In the genomic region with DNA sequence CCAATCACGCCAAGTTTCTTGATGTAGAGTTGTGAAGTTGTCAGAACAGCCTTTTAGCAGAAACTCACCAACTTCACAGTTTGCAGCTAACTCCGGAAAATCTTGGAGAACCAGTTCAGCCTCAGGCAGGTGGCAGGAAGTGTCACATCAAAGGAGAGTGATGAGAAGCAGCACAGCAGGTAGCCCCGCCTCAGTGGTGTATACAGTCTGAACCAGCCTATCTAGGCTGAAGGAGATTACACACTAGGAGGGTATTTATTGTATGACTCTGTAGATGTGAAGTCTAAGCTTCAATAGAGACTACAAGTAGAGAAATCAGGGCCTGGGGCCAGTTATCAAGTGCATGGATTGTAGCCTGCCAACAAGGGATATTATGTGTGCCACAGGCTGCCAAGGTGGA, we compare ENCODE assay signal across 12 mouse cellular contexts. TPM values are rescaled to one million over a fixed set of nuclear protein-coding genes. Genes with fewer than 3 reads are reported as not detected.
DNase-seq lines count a peak whose midpoint lies in the region; ATAC-seq and TF ChIP-seq lines count a peak whose summit lies in the region.
"Had no signal": no experiment of that assay in that cellular context is flagged by ENCODE, and none has a peak within 500 bp of the region (broad histone marks: within the 10 kb centered on the region; RNA-seq: fewer than 3 reads in every experiment).

No protein-coding gene starts in this region.

- no peak overlapping the region for H3K9ac ChIP-seq in neural tube, embryonic 15.5 days (replicated peaks)
- H3K9ac ChIP-seq in intestine, embryonic 16.5 days (ENCODE audit: low read depth, low read length) = no peak overlapping the region
- H3K9ac ChIP-seq in lung, postnatal 0 days (replicated peaks; ENCODE audit: low read depth) = no peak overlapping the region
- H3K9ac ChIP-seq: embryonic facial prominence, embryonic 12.5 days; kidney, embryonic 15.5 days had no signal

- no peaks in the 10 kb centered on the region for H3K36me3 ChIP-seq in neural tube, embryonic 15.5 days
- H3K36me3 ChIP-seq in intestine, embryonic 16.5 days (ENCODE audit: control insufficient read depth, insufficient read depth, low read length) = no peaks in the 10 kb centered on the region
- H3K36me3 ChIP-seq in lung, postnatal 0 days (ENCODE audit: insufficient read depth, low read length) = no peaks in the 10 kb centered on the region
- H3K36me3 ChIP-seq: embryonic facial prominence, embryonic 12.5 days; kidney, embryonic 15.5 days had no signal

- no peaks in the 10 kb centered on the region for H3K9me3 ChIP-seq in neural tube, embryonic 15.5 days (replicated peaks)
- H3K9me3 ChIP-seq in intestine, embryonic 16.5 days (ENCODE audit: control insufficient read depth, low read length) = no peaks in the 10 kb centered on the region
- H3K9me3 ChIP-seq in lung, postnatal 0 days (ENCODE audit: low read length) = no peaks in the 10 kb centered on the region
- H3K9me3 ChIP-seq: embryonic facial prominence, embryonic 12.5 days; kidney, embryonic 15.5 days had no signal

- 58% methylated on average over 3 of the region's 3 CpGs for WGBS in neural tube, embryonic 15.5 days
- WGBS in intestine, embryonic 16.5 days = 31% methylated on average over 3 of the region's 3 CpGs
- 22% methylated on average over 3 of the region's 3 CpGs for WGBS in lung, postnatal 0 days

- no peaks in the 10 kb centered on the region for H3K27me3 ChIP-seq in neural tube, embryonic 15.5 days (replicated peaks)
- no peaks in the 10 kb centered on the region for H3K27me3 ChIP-seq in intestine, embryonic 16.5 days (replicated peaks; ENCODE audit: control insufficient read depth, insufficient read depth, low read length)
- no peaks in the 10 kb centered on the region for H3K27me3 ChIP-seq in lung, postnatal 0 days (replicated peaks; ENCODE audit: insufficient read depth, low read length)
- H3K27me3 ChIP-seq: embryonic facial prominence, embryonic 12.5 days; kidney, embryonic 15.5 days had no signal

- DNase-seq in neural tube, embryonic 10.5 days (ENCODE audit: extremely low spot score, low spot score) = no peak
- peak; percentile 54 for DNase-seq in lung, postnatal 0 days (ENCODE audit: low spot score)
- peak; percentile 54 for DNase-seq in thymus, postnatal 4 days
- DNase-seq in right cerebral cortex, postnatal 4 days = no peak
- DNase-seq in frontal cortex, postnatal 25 days (ENCODE audit: low spot score in 2 of 2) = no peak
- DNase-seq in urinary bladder, postnatal 4 days (ENCODE audit: low spot score in 2 of 2) = no peak
- DNase-seq: gastrocnemius, adult 2 months; heart, postnatal 36 days had no signal

- no peak for TF ChIP-seq CTCF in lung, postnatal 0 days (IDR thresholded peaks at IDR 0.05)

- TF ChIP-seq EP300 in lung, postnatal 0 days (IDR thresholded peaks at IDR 0.05) = no peak

- H3K4me1 ChIP-seq in neural tube, embryonic 15.5 days = peaks cover 8% of the 10 kb centered on the region
- no peaks in the 10 kb centered on the region for H3K4me1 ChIP-seq in intestine, embryonic 16.5 days (ENCODE audit: control insufficient read depth, insufficient read depth, low read length)
- no peaks in the 10 kb centered on the region for H3K4me1 ChIP-seq in lung, postnatal 0 days (ENCODE audit: insufficient read depth, low read depth, low read length)
- H3K4me1 ChIP-seq: embryonic facial prominence, embryonic 12.5 days had no signal

- H3K27ac ChIP-seq in neural tube, embryonic 15.5 days (replicated peaks) = no peak overlapping the region
- H3K27ac ChIP-seq in intestine, embryonic 16.5 days (ENCODE audit: low read length) = peak overlapping the region; percentile 84
- no peak overlapping the region for H3K27ac ChIP-seq in lung, postnatal 0 days (ENCODE audit: low read length)
- H3K27ac ChIP-seq: embryonic facial prominence, embryonic 12.5 days; gastrocnemius, adult 2 months; kidney, embryonic 15.5 days had no signal

- no peak for ATAC-seq in neural tube, embryonic 15.5 days (ENCODE audit: low FRiP score)
- ATAC-seq in intestine, embryonic 16.5 days = peak; percentile 90
- ATAC-seq in lung, postnatal 0 days = peak; percentile 43

- H3K4me3 ChIP-seq in neural tube, embryonic 15.5 days (replicated peaks) = no peak overlapping the region
- peak overlapping the region; percentile 35 for H3K4me3 ChIP-seq in intestine, embryonic 16.5 days (ENCODE audit: low read length)
- no peak overlapping the region for H3K4me3 ChIP-seq in lung, postnatal 0 days (ENCODE audit: low read depth, low read length)
- H3K4me3 ChIP-seq: embryonic facial prominence, embryonic 12.5 days; gastrocnemius, adult 2 months; kidney, embryonic 15.5 days had no signal

- H3K4me2 ChIP-seq in neural tube, embryonic 15.5 days = 0 out of 2 replicates have a peak overlapping the region, but pooled peaks have one; percentile 34
- H3K4me2 ChIP-seq in intestine, embryonic 16.5 days (ENCODE audit: low read depth, low read length) = peak overlapping the region; percentile 44; the same call in 1 of the 2 replicates
- peak overlapping the region; percentile 30; the same call in 1 of the 2 replicates for H3K4me2 ChIP-seq in lung, postnatal 0 days (replicated peaks; ENCODE audit: low read depth, low read length)

RNA-seq across cellular contexts. Expression of gene Acnat1, which starts 7.2 kb away (rescaled TPM):
- 0.13 TPM in 1 of 2 replicates, not detected in the other for polyA plus RNA-seq in neural tube, embryonic 15.5 days (2015; fragmentation: Nextera tagmentation; extraction: Ambion mirVana)
- 5.7 and 6.8 TPM in 2 replicates for polyA plus RNA-seq in intestine, embryonic 16.5 days (2015; fragmentation: Nextera tagmentation; extraction: Ambion mirVana)
- polyA plus RNA-seq in lung, postnatal 0 days (2015; fragmentation: Nextera tagmentation; extraction: Ambion mirVana) = 0.29 TPM in 1 of 2 replicates, not detected in the other
- polyA plus RNA-seq: embryonic facial prominence, embryonic 12.5 days had no signal

RNA-seq across cellular contexts. Expression of gene Baat, which starts 25.5 kb away (rescaled TPM):
- not detected in 2 replicates for polyA plus RNA-seq in neural tube, embryonic 15.5 days (2015; fragmentation: Nextera tagmentation; extraction: Ambion mirVana)
- 0.20 and 0.53 TPM in 2 replicates for polyA plus RNA-seq in intestine, embryonic 16.5 days (2015; fragmentation: Nextera tagmentation; extraction: Ambion mirVana)
- not detected in 2 replicates for polyA plus RNA-seq in lung, postnatal 0 days (2015; fragmentation: Nextera tagmentation; extraction: Ambion mirVana)

RNA-seq across cellular contexts. Expression of gene Mrpl50, which starts 40.0 kb away (rescaled TPM):
- polyA plus RNA-seq in neural tube, embryonic 15.5 days (2015; fragmentation: Nextera tagmentation; extraction: Ambion mirVana) = 75.7 and 78.1 TPM in 2 replicates
- polyA plus RNA-seq in intestine, embryonic 16.5 days (2015; fragmentation: Nextera tagmentation; extraction: Ambion mirVana) = 90.7 and 98.9 TPM in 2 replicates
- polyA plus RNA-seq in lung, postnatal 0 days (2015; fragmentation: Nextera tagmentation; extraction: Ambion mirVana) = 30.6 and 31.8 TPM in 2 replicates

RNA-seq across cellular contexts. Expression of gene Zfp189, which starts 40.1 kb away (rescaled TPM):
- polyA plus RNA-seq in neural tube, embryonic 15.5 days (2015; fragmentation: Nextera tagmentation; extraction: Ambion mirVana) = 10.2 and 10.5 TPM in 2 replicates
- 4.4 and 4.8 TPM in 2 replicates for polyA plus RNA-seq in intestine, embryonic 16.5 days (2015; fragmentation: Nextera tagmentation; extraction: Ambion mirVana)
- polyA plus RNA-seq in lung, postnatal 0 days (2015; fragmentation: Nextera tagmentation; extraction: Ambion mirVana) = 4.7 and 4.8 TPM in 2 replicates

Comparison
In these comparisons a context has a peak if more than half of its experiments do, and no peak if none do; other contexts are left out.
1. DNase-seq: peak in lung, postnatal 0 days (single experiment) and thymus, postnatal 4 days (single experiment); none in neural tube, embryonic 10.5 days (single experiment), right cerebral cortex, postnatal 4 days (single experiment), frontal cortex, postnatal 25 days (0 of 2) and urinary bladder, postnatal 4 days (0 of 2).
2. Peak in every context shown above with its lines, with median percentiles within 50 percentile points of each other: H3K4me2 ChIP-seq.